Mouse (Mus musculus) testis, adult 2 months (tissue): ENCODE measurements around the gene Als2.

Experiments
- CTCF ChIP-seq: fragments of 200-500 bp; IDR thresholded peaks from 2 replicates; pipeline ENCODE4 v1.5.1; 2012; ENCODE audit warnings: low read depth, mild to moderate bottlenecking, inconsistent platforms, low read length, moderate library complexity; ENCODE audit not compliant: control insufficient read depth, insufficient read depth, insufficient replicate concordance
- POLR2A ChIP-seq: fragments of 200-500 bp; IDR thresholded peaks from 2 replicates; pipeline ENCODE4 v1.6.1; 2012; ENCODE audit warnings: low read depth, mild to moderate bottlenecking, inconsistent platforms, low read length, moderate library complexity; ENCODE audit not compliant: control insufficient read depth

GRCm38 (mm10) chr1:59134419-59134818, 102.6 kb downstream of the Als2 start:
- TF ChIP-seq CTCF: no peak
- TF ChIP-seq POLR2A: no peak
